Mouse (Mus musculus): ENCODE measurements around the gene Reg3a.
"Not testable (repeated sequence)": the region's sequence is repeated elsewhere in the genome, so short reads cannot be mapped to it uniquely, and the experiment has no call there.

Gene Reg3a

GRCm38 (mm10) chr6:78380409-78380808 is at the start of gene Reg3a:
TSS of gene Reg3a (plus strand) at chr6:78380709.
- no peak for DNase-seq

- DNase-seq, result no peak
Observed at GRCm38 (mm10) chr6:78331919-78332569, 48.5 kb upstream of the Reg3a start.

DNA sequence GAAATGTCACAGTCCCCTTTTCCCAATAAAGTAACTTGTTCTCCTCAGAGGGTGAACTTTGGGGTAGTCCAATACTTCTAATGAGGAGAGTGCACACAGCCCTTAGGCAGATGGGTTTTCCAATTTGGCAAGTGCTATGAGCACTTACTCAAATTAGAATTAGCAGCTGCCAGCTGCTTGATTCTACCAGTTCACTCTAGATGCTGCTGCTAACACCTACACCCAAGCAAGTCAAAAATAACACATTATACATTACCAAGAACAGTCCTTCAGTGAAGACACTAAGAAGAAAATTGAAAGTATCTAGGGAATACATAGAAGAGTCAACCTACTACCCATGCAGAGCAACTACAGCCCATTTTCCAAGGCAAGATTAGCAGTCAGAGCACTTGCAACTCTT is 40.2 kb upstream of the Reg3a start:
- no peak for DNase-seq

GRCm38 (mm10) chr6:78341689-78342088 is 38.8 kb upstream of the Reg3a start:
- DNase-seq, result no peak

- DNase-seq, result no peak
Observed at GRCm38 (mm10) chr6:78361971-78362563, 18.4 kb upstream of the Reg3a start.

DNA sequence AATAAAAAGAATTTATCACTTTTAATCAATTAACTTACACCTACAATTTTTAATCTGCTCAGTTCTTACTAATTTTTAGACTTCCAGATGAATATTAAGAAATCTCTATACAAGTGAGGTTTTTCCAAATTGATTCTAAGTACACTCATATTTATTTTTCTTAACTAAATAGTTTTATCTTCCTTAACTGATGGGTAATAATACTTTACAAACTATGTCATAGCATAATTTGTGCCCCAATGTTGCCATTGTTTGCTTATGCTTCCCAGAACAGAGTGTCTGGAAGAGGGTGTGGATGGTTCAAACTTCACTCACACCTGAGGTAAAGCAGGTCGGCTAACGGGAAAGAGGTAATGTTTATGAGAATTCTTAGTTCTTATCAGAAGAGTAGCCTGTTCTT is 10.2 kb upstream of the Reg3a start, which contains the start of gene Reg3b:
Reg3b (plus strand) TSS at position 301 of the 400 bp plus-strand sequence.
- DNase-seq, result no peak

DNA sequence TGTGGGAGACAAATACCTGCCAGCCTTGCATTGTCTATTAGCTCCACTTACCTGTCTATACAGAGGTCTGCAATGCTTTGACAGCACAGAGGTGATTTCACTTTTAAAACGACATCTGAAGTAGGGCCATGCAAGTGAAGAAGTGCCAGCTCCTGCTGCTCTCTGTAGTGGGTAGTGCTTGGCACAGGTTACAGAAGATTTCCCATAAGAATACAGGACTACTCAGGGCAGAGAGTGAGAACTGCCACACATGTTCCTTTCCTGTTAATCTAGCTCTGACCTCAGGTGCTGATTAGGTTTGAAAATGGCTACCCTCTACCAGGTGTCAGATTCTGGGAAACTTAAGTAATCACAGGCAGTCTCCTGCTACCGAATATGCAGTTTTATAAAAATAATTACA is 1.7 kb upstream of the Reg3a start, which contains the start of gene Reg3d:
Reg3d (minus strand) TSS at position 101 of the 400 bp plus-strand sequence.
- DNase-seq, result no peak

DNA sequence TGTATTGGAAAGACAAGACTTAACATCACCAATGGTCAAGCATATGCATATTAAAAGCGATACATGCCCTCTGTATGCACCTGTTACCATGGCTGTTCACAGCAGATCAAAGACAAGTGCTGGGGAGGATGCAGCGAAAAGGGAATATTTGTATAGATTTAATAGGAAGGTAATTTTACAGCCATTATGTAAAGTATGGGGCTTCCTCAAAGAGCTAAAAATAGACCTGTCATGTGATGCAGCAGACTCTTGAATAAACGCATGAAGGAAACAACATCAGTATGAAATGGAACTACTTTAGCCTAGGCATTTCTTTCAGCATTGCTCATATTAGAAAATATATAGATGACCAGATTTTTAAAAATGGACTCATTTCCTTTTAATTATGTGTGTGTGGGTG is 5.1 kb downstream of the Reg3a start:
- no peak for DNase-seq

- DNase-seq, result not testable (repeated sequence)
Observed at GRCm38 (mm10) chr6:78395323-78395722, 14.8 kb downstream of the Reg3a start, which contains the start of gene Reg2. TSS of gene Reg2 (plus strand) at chr6:78395623.

DNA sequence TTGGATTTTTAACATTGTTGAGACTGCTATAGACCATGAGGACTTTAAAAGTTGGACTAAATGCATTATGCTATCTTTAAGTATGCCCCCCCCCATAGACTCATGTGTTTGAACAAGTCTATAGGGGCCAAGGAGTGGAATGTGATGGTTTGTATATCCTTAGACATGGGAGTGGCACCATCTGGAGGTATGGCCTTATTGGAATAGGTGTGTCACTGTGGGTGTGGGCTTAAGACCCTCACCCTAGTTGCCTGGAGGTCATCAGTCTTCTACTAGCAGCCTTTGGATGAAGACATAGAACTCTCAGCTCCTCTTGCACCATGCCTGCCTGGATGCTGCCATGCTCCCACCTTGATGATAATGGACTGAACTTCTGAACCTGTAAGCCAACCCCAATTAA is 41.9 kb downstream of the Reg3a start, which contains the start of gene Reg1:
Reg1 (plus strand) TSS at position 301 of the 400 bp plus-strand sequence.
- DNase-seq, result not testable (repeated sequence)

DNA sequence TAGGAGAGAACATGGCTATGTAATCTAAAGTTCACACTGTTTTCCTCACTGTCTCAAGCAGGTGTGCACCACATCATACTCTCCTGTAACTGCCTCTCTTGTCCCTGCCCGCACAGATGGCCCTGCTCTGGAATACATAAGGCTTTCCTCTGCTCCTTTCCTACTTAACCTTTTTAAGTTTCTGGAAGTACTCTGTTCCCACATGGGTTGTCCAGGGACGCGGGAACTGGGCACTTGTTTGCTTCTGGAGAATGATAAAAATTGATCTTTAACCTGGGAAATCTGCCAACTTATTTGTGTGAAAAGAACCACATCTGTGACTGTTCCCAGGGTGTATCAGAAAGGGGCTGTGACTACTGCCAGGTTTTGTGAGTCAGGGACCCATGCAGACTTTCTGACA is 45.0 kb downstream of the Reg3a start:
- no peak for DNase-seq

Data from kidney, postnatal 25 days (tissue).